Mouse (Mus musculus) CH12.LX (cell line): ENCODE results near the gene Usp5. TPM values are rescaled to one million over a fixed set of nuclear protein-coding genes. Genes with fewer than 3 reads are reported as not detected.
A peak's percentile ranks its signal among the peaks of the same experiment; 100 is the strongest.

ENCODE experiments used
- DNase-seq: peaks from one replicate; pipeline ENCODE4 v3.0.0-alpha.2; 2013; ENCODE audit errors: extremely low read depth
- H3K27ac ChIP-seq: 2 replicates; pipeline ENCODE4 v1.5.1; 2012; ENCODE audit warnings: low read depth, mild to moderate bottlenecking, control low read depth, moderate library complexity; ENCODE audit not compliant: insufficient read depth
- H3K27me3 ChIP-seq: replicated peaks from 2 replicates; pipeline ENCODE3; 2012; ENCODE audit warnings: inconsistent platforms
- H3K36me3 ChIP-seq, 2 experiments: replicated peaks in 1 of 2; 2 replicates each; pipeline versions ENCODE3 to v1.6.1; 2012; ENCODE audit warnings: inconsistent platforms in 1 of 2, low read length in 1 of 2, mild to moderate bottlenecking in 1 of 2, mixed read lengths in 1 of 2, moderate library complexity in 1 of 2; ENCODE audit not compliant: control insufficient read depth in 1 of 2, insufficient read depth in 1 of 2
- H3K4me1 ChIP-seq, 2 experiments: 2 replicates each; pipeline ENCODE4 v1.6.1; 2012; ENCODE audit warnings: inconsistent platforms in 1 of 2, moderate library complexity in 1 of 2; ENCODE audit not compliant: insufficient read depth in 2 of 2, control insufficient read depth in 1 of 2
- H3K4me2 ChIP-seq: 2 replicates; pipeline ENCODE4 v1.6.1; 2012; ENCODE audit warnings: low read depth, mild to moderate bottlenecking, control low read depth; ENCODE audit not compliant: poor library complexity, insufficient read depth, severe bottlenecking
- H3K4me3 ChIP-seq, 3 experiments: fragments of 150-350 bp in 1 of 3; sonication (generic) in 1 of 3; replicated peaks in 1 of 3; 2 replicates each; pipeline versions ENCODE3 to v1.5.1; 2011 to 2012; ENCODE audit warnings: low read depth in 2 of 3, low read length in 2 of 3, mild to moderate bottlenecking in 2 of 3, moderate library complexity in 2 of 3, control low read depth in 1 of 3, improper control_type of control experiment in 1 of 3, inconsistent platforms in 1 of 3, mixed read lengths in 1 of 3; ENCODE audit not compliant: poor library complexity in 1 of 3
- H3K79me2 ChIP-seq: replicated peaks from 2 replicates; pipeline ENCODE4 v1.6.1; 2012; ENCODE audit warnings: mild to moderate bottlenecking, moderate library complexity; ENCODE audit not compliant: control insufficient read depth, poor library complexity, insufficient read depth, severe bottlenecking; ENCODE audit errors: extremely low read depth
- H3K9ac ChIP-seq: 2 replicates; pipeline ENCODE4 v1.6.1; 2012; ENCODE audit warnings: low read depth, mild to moderate bottlenecking, control low read depth, moderate library complexity; ENCODE audit not compliant: insufficient read depth
- H3K9me3 ChIP-seq: replicated peaks from 2 replicates; pipeline ENCODE3; 2012; ENCODE audit warnings: low read length, inconsistent platforms, mixed read lengths
- BHLHE40 ChIP-seq: IDR thresholded peaks from 2 replicates; pipeline ENCODE4 v1.6.1; 2011; ENCODE audit warnings: mild to moderate bottlenecking, low read depth, low read length, improper control_type of control experiment
- CHD1 ChIP-seq: IDR thresholded peaks from 2 replicates; pipeline ENCODE4 v1.6.1; 2012; ENCODE audit warnings: low read depth, low read length, improper control_type of control experiment, inconsistent platforms
- CHD2 ChIP-seq: IDR thresholded peaks from 2 replicates; pipeline ENCODE4 v1.6.1; 2011; ENCODE audit warnings: low read length, improper control_type of control experiment
- CTCF ChIP-seq, 2 experiments: IDR thresholded peaks in 1 of 2; conservative IDR thresholded peaks in 1 of 2; 2 replicates each; pipeline ENCODE4 v1.5.1; 2011 to 2012; ENCODE audit warnings: low read depth in 2 of 2, low read length in 2 of 2, improper control_type of control experiment in 1 of 2, inconsistent platforms in 1 of 2, mild to moderate bottlenecking in 1 of 2, moderate library complexity in 1 of 2
- E2F4 ChIP-seq: IDR thresholded peaks from 2 replicates; pipeline ENCODE4 v1.6.1; 2011; ENCODE audit warnings: low read depth, low read length, improper control_type of control experiment; ENCODE audit not compliant: insufficient replicate concordance
- ETS1 ChIP-seq: conservative IDR thresholded peaks from 2 replicates; pipeline ENCODE4 v1.6.1; 2012; ENCODE audit warnings: low read depth, mild to moderate bottlenecking, inconsistent platforms, low read length, improper control_type of control experiment, moderate library complexity
- GABPA ChIP-seq: IDR thresholded peaks from 2 replicates; pipeline ENCODE4 v1.6.1; 2012; ENCODE audit warnings: low read depth, low read length, improper control_type of control experiment, inconsistent platforms; ENCODE audit not compliant: insufficient replicate concordance
- HCFC1 ChIP-seq: IDR thresholded peaks from 2 replicates; pipeline ENCODE4 v1.6.1; 2012; ENCODE audit warnings: low read depth, mild to moderate bottlenecking, inconsistent platforms, low read length, improper control_type of control experiment
- IRF4 ChIP-seq: IDR thresholded peaks from 2 replicates; pipeline ENCODE4 v1.6.1; 2014; ENCODE audit warnings: low read depth, mild to moderate bottlenecking, inconsistent platforms, low read length, improper control_type of control experiment
- JUN ChIP-seq: IDR thresholded peaks from 2 replicates; pipeline ENCODE4 v1.6.1; 2011; ENCODE audit warnings: low read depth, mild to moderate bottlenecking, low read length, improper control_type of control experiment, moderate library complexity; ENCODE audit not compliant: insufficient read depth
- MAX ChIP-seq: IDR thresholded peaks from 2 replicates; pipeline ENCODE4 v1.6.1; 2011; ENCODE audit warnings: low read length, improper control_type of control experiment
- MAZ ChIP-seq: IDR thresholded peaks from 2 replicates; pipeline ENCODE4 v1.6.1; 2012; ENCODE audit warnings: low read depth, mild to moderate bottlenecking, inconsistent platforms, low read length, improper control_type of control experiment, moderate library complexity
- MEF2A ChIP-seq: IDR thresholded peaks from 2 replicates; pipeline ENCODE4 v1.6.1; 2014; ENCODE audit warnings: low read depth, mild to moderate bottlenecking, inconsistent platforms, low read length, improper control_type of control experiment, borderline replicate concordance
- MYC ChIP-seq: IDR thresholded peaks from 2 replicates; pipeline ENCODE4 v1.6.1; 2011; ENCODE audit warnings: low read depth, mild to moderate bottlenecking, improper control_type of control experiment, low read length
- NELFE ChIP-seq: IDR thresholded peaks from 2 replicates; pipeline ENCODE4 v1.6.1; 2011; ENCODE audit warnings: low read depth, low read length, improper control_type of control experiment
- NRF1 ChIP-seq: IDR thresholded peaks from 2 replicates; pipeline ENCODE4 v1.6.1; 2014; ENCODE audit warnings: low read depth, mild to moderate bottlenecking, inconsistent platforms, low read length, improper control_type of control experiment, moderate library complexity
- PAX5 ChIP-seq: IDR thresholded peaks from 2 replicates; pipeline ENCODE4 v1.6.1; 2012; ENCODE audit warnings: low read length, inconsistent platforms, mixed read lengths
- POLR2AphosphoS2 ChIP-seq: IDR thresholded peaks from 2 replicates; pipeline ENCODE4 v1.6.1; 2011; ENCODE audit warnings: low read depth, low read length, improper control_type of control experiment
- RAD21 ChIP-seq: IDR thresholded peaks from 2 replicates; pipeline ENCODE4 v1.6.1; 2011; ENCODE audit warnings: low read depth, mild to moderate bottlenecking, low read length, improper control_type of control experiment, moderate library complexity
- SIN3A ChIP-seq: IDR thresholded peaks from 2 replicates; pipeline ENCODE4 v1.6.1; 2012; ENCODE audit warnings: low read length, improper control_type of control experiment, inconsistent platforms
- SMC3 ChIP-seq: IDR thresholded peaks from 2 replicates; pipeline ENCODE4 v1.6.1; 2011; ENCODE audit warnings: low read depth, low read length, improper control_type of control experiment
- TCF12 ChIP-seq: IDR thresholded peaks from 2 replicates; pipeline ENCODE4 v1.6.1; 2014; ENCODE audit warnings: low read depth, mild to moderate bottlenecking, inconsistent platforms, low read length, improper control_type of control experiment
- UBTF ChIP-seq: IDR thresholded peaks from 2 replicates; pipeline ENCODE4 v1.6.1; 2012; ENCODE audit warnings: low read depth, mild to moderate bottlenecking, inconsistent platforms, low read length, improper control_type of control experiment, moderate library complexity
- ZC3H11A ChIP-seq: IDR thresholded peaks from 2 replicates; pipeline ENCODE4 v1.6.1; 2012; ENCODE audit warnings: low read depth, mild to moderate bottlenecking, inconsistent platforms, low read length, improper control_type of control experiment
- ZKSCAN1 ChIP-seq: IDR thresholded peaks from 2 replicates; pipeline ENCODE4 v1.6.1; 2012; ENCODE audit warnings: low read depth, inconsistent platforms, low read length, improper control_type of control experiment, borderline replicate concordance
- ZMIZ1 ChIP-seq: IDR thresholded peaks from 2 replicates; pipeline ENCODE4 v1.6.1; 2012; ENCODE audit warnings: low read depth, mild to moderate bottlenecking, inconsistent platforms, low read length, improper control_type of control experiment
- ZNF384 ChIP-seq: IDR thresholded peaks from 2 replicates; pipeline ENCODE4 v1.6.1; 2012; ENCODE audit warnings: low read depth, low read length, improper control_type of control experiment, inconsistent platforms
- dilution Hi-C: fragments of 300-500 bp; cut with MboI; formaldehyde crosslinking; loops from 2 replicates; pipeline ENCODE4 v1.14.3; 2020; ENCODE audit warnings: low sequenced_read_pairs; ENCODE audit not compliant: extremely low pct_unique_long_range_greater_than_20kb, extremely low pct_ligation_motif_present
- in situ Hi-C: fragments of 300-500 bp; cut with MboI; formaldehyde crosslinking; loops from 3 replicates; pipeline ENCODE4 v1.14.3; 2019; ENCODE audit warnings: low sequenced_read_pairs, low pct_ligation_motif_present, low pct_unique_long_range_greater_than_20kb, mixed read lengths
- polyA plus RNA-seq: library from polyadenylated mRNA; unstranded; fragments of >175 nt; gene quantifications from 2 replicates; pipeline ENCODE4 v1.2.1, GENCODE M21; 2012; ENCODE audit warnings: low read depth; ENCODE audit not compliant: insufficient read length
- total RNA-seq, 2 experiments: library from RNA; depleted of rRNA; stranded (reverse); fragments of 300-350 nt in 1 of 2; fragments of >200 nt in 1 of 2; gene quantifications; 2 replicates each; pipeline ENCODE4 v1.2.3; 2012 to 2014

Usp5 gene
- total and polyA plus RNA-seq, 3 experiments: 79.8 to 107 (median 103) TPM

- TF ChIP-seq BHLHE40 (0 out of 2 replicates have a peak, but pooled peaks have one; percentile 11), ZC3H11A (no peak), POLR2AphosphoS2 (no peak), ZNF384 (0 out of 2 replicates have a peak, but pooled peaks have one; percentile 8), IRF4 (no peak), SMC3 (peak; percentile 76), NRF1 (no peak), ZKSCAN1 (no peak), E2F4 (no peak), MAX (peak; percentile 14; the same call in 1 of the 2 replicates), MAZ (peak; percentile 58; the same call in 1 of the 2 replicates), SIN3A (peak; percentile 48; the same call in 1 of the 2 replicates), PAX5 (no peak), CHD2 (no peak), RAD21 (peak; percentile 62), TCF12 (no peak), MYC (no peak), ETS1 (no peak), CHD1 (no peak), JUN (no peak), CTCF (conservative IDR thresholded peaks at IDR 0.05 in 1 of 2, IDR thresholded peaks at IDR 0.05 in 1 of 2; ENCODE audit: low read depth in 2 of 2, low read length in 2 of 2) (peak; percentile 88 to 93), GABPA (no peak), HCFC1 (peak; percentile 21; the same call in 1 of the 2 replicates), MEF2A (peak; percentile 23; the same call in 1 of the 2 replicates), UBTF (no peak), NELFE (0 out of 2 replicates have a peak, but pooled peaks have one; percentile 52), ZMIZ1 (no peak)
- TF ChIP-seq, all 38 proteins: peak for 11
- dilution Hi-C loops (no loop called here), in situ Hi-C loops (loop anchor here (10.0 kb wide), 1 partner anchor 87 kb away; the partner anchor contains the start of gene Mlf2)
- Histone ChIP-seq H3K4me1 (peaks cover 3 to 20% of the 10 kb centered on the region in 2 experiments; a peak in 3 of 4 replicates), H3K9me3 (no peaks in the 10 kb centered on the region), H3K4me2 (no peak overlapping the region), H3K9ac (no peak overlapping the region), H3K4me3 (no peak overlapping the region), H3K79me2 (no peaks in the 10 kb centered on the region), H3K36me3 (no peaks in the 10 kb centered on the region), H3K27me3 (peaks cover 24% of the 10 kb centered on the region), H3K27ac (no peak overlapping the region)
- peak; percentile 89 for DNase-seq
These were observed 18.0 kb upstream of the Usp5 start for GRCm38 (mm10) chr6:124847305-124847704.
